Mouse (Mus musculus): ENCODE results near the gene Tbc1d2b. TPM values are rescaled to one million over a fixed set of nuclear protein-coding genes. Genes with fewer than 3 reads are reported as not detected.

Gene Tbc1d2b
- polyA plus RNA-seq, 1 experiment from 2014 or later, result 8.7 TPM

- Histone ChIP-seq H3K9ac (ENCODE audit: low read length) (no peak overlapping the region), H3K27ac (ENCODE audit: low read depth, low read length) (no peak overlapping the region), H3K9me3 (ENCODE audit: control insufficient read depth, low read length) (no peaks in the 10 kb centered on the region), H3K4me2 (no peak overlapping the region), H3K27me3 (ENCODE audit: control insufficient read depth, insufficient read depth, low read length) (no peaks in the 10 kb centered on the region), H3K4me1 (ENCODE audit: control insufficient read depth, insufficient read depth, low read length) (peaks cover 2% of the 10 kb centered on the region; the same call in 1 of the 2 replicates), H3K36me3 (ENCODE audit: control insufficient read depth, insufficient read depth, low read length) (no peaks in the 10 kb centered on the region), H3K4me3 (ENCODE audit: low read depth, low read length) (no peak overlapping the region)
- ATAC-seq (ENCODE audit: low FRiP score), result no peak
- WGBS, result 90% methylated on average over 6 of the region's 6 CpGs
- no peak for DNase-seq (ENCODE audit: low spot score, missing footprints)
Measured at GRCm38 (mm10) chr9:90208655-90209054, 61.9 kb downstream of the Tbc1d2b start.

GRCm38 (mm10) chr9:90207808-90208207, 62.8 kb downstream of the Tbc1d2b start:
- no peaks in the 10 kb centered on the region for H3K36me3 ChIP-seq (ENCODE audit: control insufficient read depth, insufficient read depth, low read length)
- no peak overlapping the region for H3K9ac ChIP-seq (ENCODE audit: low read length)
- H3K4me3 ChIP-seq (ENCODE audit: low read depth, low read length), result no peak overlapping the region
- no peaks in the 10 kb centered on the region for H3K9me3 ChIP-seq (ENCODE audit: control insufficient read depth, low read length)
- H3K4me1 ChIP-seq (ENCODE audit: control insufficient read depth, insufficient read depth, low read length), result peaks cover 2% of the 10 kb centered on the region; the same call in 1 of the 2 replicates
- H3K27ac ChIP-seq (ENCODE audit: low read depth, low read length), result no peak overlapping the region
- no peaks in the 10 kb centered on the region for H3K27me3 ChIP-seq (ENCODE audit: control insufficient read depth, insufficient read depth, low read length)
- DNase-seq (ENCODE audit: low spot score, missing footprints) (no peak), ATAC-seq (ENCODE audit: low FRiP score) (no peak)
- H3K4me2 ChIP-seq, result no peak overlapping the region
- WGBS, result 92% methylated on average over 8 of the region's 8 CpGs

- peaks cover 2% of the 10 kb centered on the region; the same call in 1 of the 2 replicates for H3K4me1 ChIP-seq (ENCODE audit: control insufficient read depth, insufficient read depth, low read length)
- 44% methylated on average over 2 of the region's 2 CpGs for WGBS
- DNase-seq (ENCODE audit: low spot score, missing footprints) (peak; percentile 96), ATAC-seq (ENCODE audit: low FRiP score) (peak; percentile 70)
- H3K9ac ChIP-seq (ENCODE audit: low read length), result no peak overlapping the region
- H3K36me3 ChIP-seq (ENCODE audit: control insufficient read depth, insufficient read depth, low read length), result no peaks in the 10 kb centered on the region
- H3K4me3 ChIP-seq (ENCODE audit: low read depth, low read length), result no peak overlapping the region
- no peak overlapping the region for H3K4me2 ChIP-seq
- H3K27ac ChIP-seq (ENCODE audit: low read depth, low read length), result no peak overlapping the region
- no peaks in the 10 kb centered on the region for H3K9me3 ChIP-seq (ENCODE audit: control insufficient read depth, low read length)
- no peaks in the 10 kb centered on the region for H3K27me3 ChIP-seq (ENCODE audit: control insufficient read depth, insufficient read depth, low read length)
Measured at GRCm38 (mm10) chr9:90206500-90206899, 64.1 kb downstream of the Tbc1d2b start.

- H3K27ac ChIP-seq (ENCODE audit: low read depth, low read length), result no peak overlapping the region
- no peak for ATAC-seq (ENCODE audit: low FRiP score)
- no peaks in the 10 kb centered on the region for H3K4me1 ChIP-seq (ENCODE audit: control insufficient read depth, insufficient read depth, low read length)
- no peak for DNase-seq (ENCODE audit: low spot score, missing footprints)
- no peaks in the 10 kb centered on the region for H3K27me3 ChIP-seq (ENCODE audit: control insufficient read depth, insufficient read depth, low read length)
- 63% methylated on average over 8 of the region's 8 CpGs for WGBS
- H3K4me3 ChIP-seq (ENCODE audit: low read depth, low read length), result no peak overlapping the region
- no peaks in the 10 kb centered on the region for H3K9me3 ChIP-seq (ENCODE audit: control insufficient read depth, low read length)
- H3K4me2 ChIP-seq, result no peak overlapping the region
- no peak overlapping the region for H3K9ac ChIP-seq (ENCODE audit: low read length)
- H3K36me3 ChIP-seq (ENCODE audit: control insufficient read depth, insufficient read depth, low read length), result peaks cover 5% of the 10 kb centered on the region; the same call in 1 of the 2 replicates
Measured at GRCm38 (mm10) chr9:90204396-90204915, 66.1 kb downstream of the Tbc1d2b start.

GRCm38 (mm10) chr9:90203233-90203632, 67.4 kb downstream of the Tbc1d2b start:
- H3K9ac ChIP-seq (ENCODE audit: low read length), result no peak overlapping the region
- no peaks in the 10 kb centered on the region for H3K9me3 ChIP-seq (ENCODE audit: control insufficient read depth, low read length)
- 87% methylated on average over 5 of the region's 5 CpGs for WGBS
- ATAC-seq (ENCODE audit: low FRiP score), result no peak
- H3K36me3 ChIP-seq (ENCODE audit: control insufficient read depth, insufficient read depth, low read length), result peaks cover 5% of the 10 kb centered on the region; the same call in 1 of the 2 replicates
- H3K27ac ChIP-seq (ENCODE audit: low read depth, low read length), result no peak overlapping the region
- H3K4me2 ChIP-seq, result no peak overlapping the region
- H3K27me3 ChIP-seq (ENCODE audit: control insufficient read depth, insufficient read depth, low read length), result no peaks in the 10 kb centered on the region
- no peak overlapping the region for H3K4me3 ChIP-seq (ENCODE audit: low read depth, low read length)
- no peaks in the 10 kb centered on the region for H3K4me1 ChIP-seq (ENCODE audit: control insufficient read depth, insufficient read depth, low read length)
- DNase-seq (ENCODE audit: low spot score, missing footprints), result no peak

- peaks cover 5% of the 10 kb centered on the region; the same call in 1 of the 2 replicates for H3K36me3 ChIP-seq (ENCODE audit: control insufficient read depth, insufficient read depth, low read length)
- DNase-seq (ENCODE audit: low spot score, missing footprints), result peak; percentile 69
Measured at GRCm38 (mm10) chr9:90201541-90201940, 69.1 kb downstream of the Tbc1d2b start.

GRCm38 (mm10) chr9:90201096-90201495, 69.5 kb downstream of the Tbc1d2b start:
- DNase-seq (ENCODE audit: low spot score, missing footprints) (peak; percentile 79), ATAC-seq (ENCODE audit: low FRiP score) (peak; percentile 20)
- Histone ChIP-seq H3K4me2 (no peak overlapping the region), H3K9me3 (ENCODE audit: control insufficient read depth, low read length) (no peaks in the 10 kb centered on the region), H3K27ac (ENCODE audit: low read depth, low read length) (no peak overlapping the region), H3K36me3 (ENCODE audit: control insufficient read depth, insufficient read depth, low read length) (peaks cover 5% of the 10 kb centered on the region; the same call in 1 of the 2 replicates), H3K4me3 (ENCODE audit: low read depth, low read length) (no peak overlapping the region), H3K27me3 (ENCODE audit: control insufficient read depth, insufficient read depth, low read length) (no peaks in the 10 kb centered on the region), H3K4me1 (ENCODE audit: control insufficient read depth, insufficient read depth, low read length) (no peaks in the 10 kb centered on the region), H3K9ac (ENCODE audit: low read length) (no peak overlapping the region)
- 84% methylated on average over 7 of the region's 7 CpGs for WGBS

More at GRCm38 (mm10) chr9:90201541-90201940, 69.1 kb downstream of the Tbc1d2b start:
- Histone ChIP-seq H3K4me1 (ENCODE audit: control insufficient read depth, insufficient read depth, low read length) (no peaks in the 10 kb centered on the region), H3K9me3 (ENCODE audit: control insufficient read depth, low read length) (no peaks in the 10 kb centered on the region), H3K27me3 (ENCODE audit: control insufficient read depth, insufficient read depth, low read length) (no peaks in the 10 kb centered on the region), H3K4me2 (no peak overlapping the region), H3K4me3 (ENCODE audit: low read depth, low read length) (no peak overlapping the region), H3K9ac (ENCODE audit: low read length) (no peak overlapping the region), H3K27ac (ENCODE audit: low read depth, low read length) (no peak overlapping the region)
- 75% methylated on average over 4 of the region's 4 CpGs for WGBS
- ATAC-seq (ENCODE audit: low FRiP score), result 0 out of 2 replicates have a peak, but pooled peaks have one; percentile 10

- Histone ChIP-seq H3K4me3 (ENCODE audit: low read depth, low read length) (no peak overlapping the region), H3K36me3 (ENCODE audit: control insufficient read depth, insufficient read depth, low read length) (peaks cover 5% of the 10 kb centered on the region; the same call in 1 of the 2 replicates), H3K9me3 (ENCODE audit: control insufficient read depth, low read length) (no peaks in the 10 kb centered on the region), H3K4me2 (no peak overlapping the region), H3K27ac (ENCODE audit: low read depth, low read length) (no peak overlapping the region), H3K4me1 (ENCODE audit: control insufficient read depth, insufficient read depth, low read length) (no peaks in the 10 kb centered on the region), H3K27me3 (ENCODE audit: control insufficient read depth, insufficient read depth, low read length) (no peaks in the 10 kb centered on the region), H3K9ac (ENCODE audit: low read length) (no peak overlapping the region)
- no peak for ATAC-seq (ENCODE audit: low FRiP score)
- DNase-seq (ENCODE audit: low spot score, missing footprints), result no peak
- WGBS, result 94% methylated on average over 4 of the region's 4 CpGs
Measured at GRCm38 (mm10) chr9:90200501-90200900, 70.1 kb downstream of the Tbc1d2b start.

- ATAC-seq (ENCODE audit: low FRiP score) (no peak), DNase-seq (ENCODE audit: low spot score, missing footprints) (no peak)
- Histone ChIP-seq H3K27ac (ENCODE audit: low read depth, low read length) (no peak overlapping the region), H3K36me3 (ENCODE audit: control insufficient read depth, insufficient read depth, low read length) (peaks cover 5% of the 10 kb centered on the region; the same call in 1 of the 2 replicates), H3K27me3 (ENCODE audit: control insufficient read depth, insufficient read depth, low read length) (no peaks in the 10 kb centered on the region), H3K4me2 (no peak overlapping the region), H3K4me1 (ENCODE audit: control insufficient read depth, insufficient read depth, low read length) (no peaks in the 10 kb centered on the region), H3K4me3 (ENCODE audit: low read depth, low read length) (no peak overlapping the region), H3K9me3 (ENCODE audit: control insufficient read depth, low read length) (no peaks in the 10 kb centered on the region), H3K9ac (ENCODE audit: low read length) (no peak overlapping the region)
- 91% methylated on average over 18 of the region's 18 CpGs for WGBS
Measured at GRCm38 (mm10) chr9:90199611-90200010, 71.0 kb downstream of the Tbc1d2b start.
